Mouse (Mus musculus): ENCODE measurements around the gene S100a1. TPM values are rescaled to one million over a fixed set of nuclear protein-coding genes. Genes with fewer than 3 reads are reported as not detected.

S100a1 gene
- total RNA-seq, 1 experiment = 2.3 TPM

DNA sequence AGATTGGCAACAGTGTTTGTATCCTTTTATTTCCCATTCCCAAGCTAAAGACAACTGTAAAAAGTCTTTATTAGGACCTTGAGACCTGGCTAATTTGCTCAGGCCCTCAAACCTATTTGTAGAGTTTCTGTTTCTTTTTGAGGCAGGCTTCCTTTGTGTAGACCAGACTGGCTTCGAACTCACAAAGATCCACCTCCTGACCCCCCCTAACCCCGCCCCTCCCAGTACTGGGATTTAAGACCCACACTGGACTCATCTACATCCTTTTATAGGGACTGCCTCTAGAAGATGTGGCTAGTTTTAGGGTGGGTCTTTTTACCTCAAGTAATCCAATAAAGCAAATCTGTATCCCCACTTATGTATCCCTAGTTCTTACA is 4.5 kb downstream of the S100a1 start:
- H3K27ac ChIP-seq (ENCODE audit: insufficient read depth, low read depth, low read length, poor library complexity, severe bottlenecking) = peak overlapping the region; percentile 38; the same call in 1 of the 2 replicates
- in situ Hi-C loops (cut with MboI; ENCODE audit: low sequenced_read_pairs in 2 of 2, unreplicated experiment in 2 of 2) = no loop called here
- no peak for DNase-seq (ENCODE audit: low read depth, low spot score)
- no peak for TF ChIP-seq ZNF384 (IDR thresholded peaks at IDR 0.05; ENCODE audit: low read depth, low read length)
- TF ChIP-seq ZC3H11A (IDR thresholded peaks at IDR 0.05; ENCODE audit: borderline replicate concordance, low read depth, low read length) = no peak
- TF ChIP-seq CHD2 (IDR thresholded peaks at IDR 0.05; ENCODE audit: low read depth, low read length) = no peak
- no peak for TF ChIP-seq MAFK (IDR thresholded peaks at IDR 0.05; ENCODE audit: insufficient read depth, low read depth, low read length)
- no peak for TF ChIP-seq HCFC1 (IDR thresholded peaks at IDR 0.05; ENCODE audit: borderline replicate concordance, insufficient read depth, low read length)
- no peaks in the 10 kb centered on the region for H3K9me3 ChIP-seq (ENCODE audit: control insufficient read depth, insufficient read depth, low read depth, low read length)
- peaks cover 17% of the 10 kb centered on the region for H3K36me3 ChIP-seq (ENCODE audit: control insufficient read depth, insufficient read depth, low read length, poor library complexity, severe bottlenecking)
- H3K9ac ChIP-seq (ENCODE audit: insufficient read depth, low read depth, low read length, poor library complexity, severe bottlenecking) = no peak overlapping the region; the same call in 1 of the 2 replicates
- peaks cover 2 to 15% of the 10 kb centered on the region in 2 experiments; a peak in 1 of 4 replicates for H3K4me1 ChIP-seq (ENCODE audit: control insufficient read depth in 2 of 2, insufficient read depth in 2 of 2, low read length in 2 of 2, poor library complexity in 1 of 2)
- H3K4me3 ChIP-seq (ENCODE audit: insufficient read depth in 1 of 2, low read depth in 1 of 2, low read length in 2 of 2, poor library complexity in 1 of 2, severe bottlenecking in 1 of 2) = peak overlapping the region; percentile 39 to 95; a peak in 3 of 4 replicates

DNA sequence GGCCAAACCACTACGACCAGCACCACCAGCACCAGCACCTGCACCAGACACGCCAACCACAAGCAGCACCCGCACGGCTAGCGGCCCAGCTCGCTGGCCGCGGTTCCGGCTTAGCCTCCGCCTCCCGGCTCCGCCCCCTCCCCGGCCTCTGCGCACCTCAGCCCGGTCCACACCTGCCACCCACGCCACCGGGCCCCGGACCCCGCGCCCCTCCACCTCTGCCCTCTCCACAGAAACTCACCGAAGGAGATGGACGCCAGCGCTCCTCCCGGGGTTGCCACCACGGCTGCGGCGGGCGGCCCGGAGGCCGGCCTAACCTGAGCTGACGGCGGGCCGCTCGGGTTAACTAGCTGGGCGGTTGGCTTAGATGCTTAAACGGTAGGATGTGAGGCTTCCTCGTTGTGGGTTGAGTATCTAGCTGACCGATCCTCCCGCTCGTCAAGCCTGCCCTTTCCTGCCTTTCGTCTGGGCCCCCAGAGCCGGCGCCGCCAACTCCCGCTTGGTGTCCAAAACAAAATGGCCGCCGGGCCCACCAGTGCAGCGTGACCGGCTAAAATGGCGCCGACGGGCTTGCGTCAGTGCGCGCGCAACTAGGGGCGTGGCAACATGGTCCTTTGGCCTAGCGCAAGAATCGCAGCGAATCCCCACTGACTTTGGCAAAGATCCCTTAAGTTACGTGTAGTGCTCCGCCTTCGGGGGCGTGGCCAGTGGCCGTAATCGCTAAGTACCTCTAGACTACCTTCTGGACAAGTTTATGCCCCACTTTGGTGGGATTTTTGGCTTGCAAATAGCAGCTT is 5.0 kb downstream of the S100a1 start, which contains the start of gene Chtop:
TSS of gene Chtop (minus strand) at position 549 of the 797 bp plus-strand sequence.
- Histone ChIP-seq H3K4me3 (ENCODE audit: insufficient read depth in 1 of 2, low read depth in 1 of 2, low read length in 2 of 2, poor library complexity in 1 of 2, severe bottlenecking in 1 of 2) (peak within 1 kb of the TSS; percentile 95 to 98), H3K9ac (ENCODE audit: insufficient read depth, low read depth, low read length, poor library complexity, severe bottlenecking) (peak within 1 kb of the TSS; percentile 100), H3K9me3 (ENCODE audit: control insufficient read depth, insufficient read depth, low read depth, low read length) (no peaks in the 10 kb centered on the region), H3K27ac (ENCODE audit: insufficient read depth, low read depth, low read length, poor library complexity, severe bottlenecking) (peak within 1 kb of the TSS; percentile 95), H3K36me3 (ENCODE audit: control insufficient read depth, insufficient read depth, low read length, poor library complexity, severe bottlenecking) (peaks cover 17% of the 10 kb centered on the region), H3K4me1 (ENCODE audit: control insufficient read depth in 2 of 2, insufficient read depth in 2 of 2, low read length in 2 of 2, poor library complexity in 1 of 2) (peaks cover 2 to 12% of the 10 kb centered on the region in 2 experiments; a peak in 1 of 4 replicates)
- peak; percentile 99 for DNase-seq (ENCODE audit: low read depth, low spot score)
- in situ Hi-C loops (cut with MboI; ENCODE audit: low sequenced_read_pairs in 2 of 2, unreplicated experiment in 2 of 2) = no loop called here
- no peak for TF ChIP-seq ZNF384 (IDR thresholded peaks at IDR 0.05; ENCODE audit: low read depth, low read length)
- TF ChIP-seq HCFC1 (IDR thresholded peaks at IDR 0.05; ENCODE audit: borderline replicate concordance, insufficient read depth, low read length) = peak; percentile 13; the same call in 1 of the 2 replicates
- TF ChIP-seq CHD2 (IDR thresholded peaks at IDR 0.05; ENCODE audit: low read depth, low read length) = no peak
- no peak for TF ChIP-seq MAFK (IDR thresholded peaks at IDR 0.05; ENCODE audit: insufficient read depth, low read depth, low read length)
- TF ChIP-seq ZC3H11A (IDR thresholded peaks at IDR 0.05; ENCODE audit: borderline replicate concordance, low read depth, low read length) = peak; percentile 34

DNA sequence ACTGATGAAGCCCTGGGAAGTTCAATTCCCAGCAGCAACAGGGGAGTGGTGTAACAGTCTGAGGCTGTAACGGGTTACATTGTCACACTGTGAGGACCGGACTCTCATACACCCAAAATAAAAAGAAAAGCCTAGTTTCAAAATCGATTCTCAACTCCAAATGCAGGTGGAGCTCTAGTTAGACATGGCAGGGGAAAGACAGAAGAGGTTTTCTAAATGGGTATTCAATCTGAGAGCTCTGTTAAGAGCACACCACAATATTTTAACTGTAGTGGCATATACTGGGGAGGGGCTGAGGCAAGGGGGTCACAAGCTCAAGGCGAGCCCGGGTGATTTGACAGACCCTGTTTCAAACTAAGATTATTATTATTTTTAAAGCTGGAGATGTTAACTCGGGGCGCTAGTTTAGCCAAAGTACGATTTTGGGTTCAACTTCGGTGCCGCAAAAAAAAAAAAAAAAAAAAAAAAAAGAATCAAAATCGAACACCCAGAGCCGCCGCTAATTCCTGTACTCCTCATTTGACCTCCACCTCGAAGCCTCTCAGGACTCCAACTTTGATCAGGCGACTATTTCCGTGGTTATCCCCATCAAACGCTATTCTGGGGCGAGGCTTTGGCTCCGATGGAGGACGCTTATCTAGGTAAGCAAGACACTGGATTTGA is 5.8 kb downstream of the S100a1 start:
- peak overlapping the region; percentile 100 for H3K9ac ChIP-seq (ENCODE audit: insufficient read depth, low read depth, low read length, poor library complexity, severe bottlenecking)
- H3K4me3 ChIP-seq (ENCODE audit: insufficient read depth in 1 of 2, low read depth in 1 of 2, low read length in 2 of 2, poor library complexity in 1 of 2, severe bottlenecking in 1 of 2) = peak overlapping the region; percentile 95 to 98
- peak overlapping the region; percentile 95 for H3K27ac ChIP-seq (ENCODE audit: insufficient read depth, low read depth, low read length, poor library complexity, severe bottlenecking)
- H3K36me3 ChIP-seq (ENCODE audit: control insufficient read depth, insufficient read depth, low read length, poor library complexity, severe bottlenecking) = peaks cover 17% of the 10 kb centered on the region
- DNase-seq (ENCODE audit: low read depth, low spot score) = no peak
- TF ChIP-seq ZC3H11A (IDR thresholded peaks at IDR 0.05; ENCODE audit: borderline replicate concordance, low read depth, low read length) (no peak), ZNF384 (IDR thresholded peaks at IDR 0.05; ENCODE audit: low read depth, low read length) (peak; percentile 76), HCFC1 (IDR thresholded peaks at IDR 0.05; ENCODE audit: borderline replicate concordance, insufficient read depth, low read length) (no peak)
- no peaks in the 10 kb centered on the region for H3K9me3 ChIP-seq (ENCODE audit: control insufficient read depth, insufficient read depth, low read depth, low read length)
- in situ Hi-C loops (cut with MboI; ENCODE audit: low sequenced_read_pairs in 2 of 2, unreplicated experiment in 2 of 2) = no loop called here
- peaks cover 2 to 8% of the 10 kb centered on the region in 2 experiments; a peak in 1 of 4 replicates for H3K4me1 ChIP-seq (ENCODE audit: control insufficient read depth in 2 of 2, insufficient read depth in 2 of 2, low read length in 2 of 2, poor library complexity in 1 of 2)

DNA sequence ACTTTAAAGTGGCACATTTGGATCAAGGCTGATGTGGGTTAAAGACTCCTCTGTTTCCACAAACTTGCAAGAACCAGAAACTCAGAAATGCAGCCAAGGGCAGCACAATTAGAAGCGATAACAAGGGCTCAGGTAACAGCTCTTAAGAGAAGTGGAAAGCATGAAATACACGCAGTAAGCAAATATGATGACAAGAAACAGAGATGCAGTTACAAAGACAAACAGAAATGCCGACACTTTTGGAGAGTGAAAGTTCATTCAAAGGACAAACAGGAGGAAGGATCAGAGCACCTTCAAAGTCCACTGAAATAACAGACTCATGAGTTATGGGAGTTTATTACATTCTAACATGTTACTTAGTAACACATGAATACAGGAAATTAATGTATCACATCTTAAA is 7.8 kb downstream of the S100a1 start:
- TF ChIP-seq ZC3H11A (IDR thresholded peaks at IDR 0.05; ENCODE audit: borderline replicate concordance, low read depth, low read length) = no peak
- TF ChIP-seq CHD2 (IDR thresholded peaks at IDR 0.05; ENCODE audit: low read depth, low read length) = no peak
- TF ChIP-seq HCFC1 (IDR thresholded peaks at IDR 0.05; ENCODE audit: borderline replicate concordance, insufficient read depth, low read length) = no peak
- no peak for TF ChIP-seq MAFK (IDR thresholded peaks at IDR 0.05; ENCODE audit: insufficient read depth, low read depth, low read length)
- no peak for TF ChIP-seq ZNF384 (IDR thresholded peaks at IDR 0.05; ENCODE audit: low read depth, low read length)
- H3K9ac ChIP-seq (ENCODE audit: insufficient read depth, low read depth, low read length, poor library complexity, severe bottlenecking) = no peak overlapping the region

More for the DNA sequence above, 7.8 kb downstream of the S100a1 start:
- H3K4me3 ChIP-seq (ENCODE audit: insufficient read depth in 1 of 2, low read depth in 1 of 2, low read length in 2 of 2, poor library complexity in 1 of 2, severe bottlenecking in 1 of 2) = no peak overlapping the region
- in situ Hi-C loops (cut with MboI; ENCODE audit: low sequenced_read_pairs in 2 of 2, unreplicated experiment in 2 of 2) = no loop called here
- H3K36me3 ChIP-seq (ENCODE audit: control insufficient read depth, insufficient read depth, low read length, poor library complexity, severe bottlenecking) = peaks cover 26% of the 10 kb centered on the region
- no peak overlapping the region for H3K27ac ChIP-seq (ENCODE audit: insufficient read depth, low read depth, low read length, poor library complexity, severe bottlenecking)
- DNase-seq (ENCODE audit: low read depth, low spot score) = no peak
- H3K4me1 ChIP-seq (ENCODE audit: control insufficient read depth in 2 of 2, insufficient read depth in 2 of 2, low read length in 2 of 2, poor library complexity in 1 of 2) = 0 out of 4 replicates have a peak, but pooled peaks cover 2 to 3% of the 10 kb centered on the region in 2 experiments
- H3K9me3 ChIP-seq (ENCODE audit: control insufficient read depth, insufficient read depth, low read depth, low read length) = no peaks in the 10 kb centered on the region

All from ES-E14 (cell line).